Mouse (Mus musculus) kidney, embryonic 14.5 days (tissue): Measurements from ENCODE around the gene 6030458C11Rik. TPM values are rescaled to one million over a fixed set of nuclear protein-coding genes. Genes with fewer than 3 reads are reported as not detected.

Source experiments
- ATAC-seq: fragments of 200-750 bp; cut with Nextera tagmentation; 2 replicates; pipeline ENCODE4 v1.8.0; 2017; ENCODE audit warnings: moderate number of reproducible peaks, mild to moderate bottlenecking, moderate TSS enrichment, moderate library complexity; ENCODE audit not compliant: low FRiP score, low TSS enrichment
- H3K27ac ChIP-seq: fragments of 300-500 bp; sonication (generic); 2 replicates; pipeline ENCODE4 v1.5.1; 2014; ENCODE audit warnings: low read depth, mild to moderate bottlenecking, low read length, moderate library complexity, mixed read lengths
- H3K27me3 ChIP-seq: fragments of 300-500 bp; sonication (generic); 2 replicates; pipeline ENCODE4 v1.6.1; 2014; ENCODE audit warnings: mild to moderate bottlenecking, low read length; ENCODE audit not compliant: control insufficient read depth, insufficient read depth
- H3K36me3 ChIP-seq: fragments of 300-500 bp; sonication (generic); 2 replicates; pipeline ENCODE4 v1.6.1; 2014; ENCODE audit warnings: low read length, mixed read lengths; ENCODE audit not compliant: control insufficient read depth, insufficient read depth
- H3K4me1 ChIP-seq: fragments of 300-500 bp; sonication (generic); 2 replicates; pipeline ENCODE4 v1.6.1; 2014; ENCODE audit warnings: low read length, mixed read lengths; ENCODE audit not compliant: control insufficient read depth, insufficient read depth
- H3K4me2 ChIP-seq: fragments of 300-500 bp; sonication (generic); replicated peaks from 2 replicates; pipeline ENCODE4 v1.6.1; 2014; ENCODE audit warnings: low read depth, mild to moderate bottlenecking, low read length
- H3K4me3 ChIP-seq: fragments of 300-500 bp; sonication (generic); 2 replicates; pipeline ENCODE4 v1.5.1; 2014; ENCODE audit warnings: mild to moderate bottlenecking, low read length
- H3K9ac ChIP-seq: fragments of 300-500 bp; sonication (generic); 2 replicates; pipeline ENCODE4 v1.6.1; 2014; ENCODE audit warnings: low read depth, mild to moderate bottlenecking, low read length, moderate library complexity
- H3K9me3 ChIP-seq: fragments of 300-500 bp; sonication (generic); 2 replicates; pipeline ENCODE4 v1.6.1; 2016; ENCODE audit warnings: low read length; ENCODE audit not compliant: control insufficient read depth
- WGBS: fragments of 180-500 bp; shearing (Covaris S2); extraction: QIAGEN DNeasy Blood & Tissue Kit; methylation state at CpG from one replicate; pipeline ENCODE4 v1.1.7; 2014; 5-methylcytosine and 5-hydroxymethylcytosine counted together
- polyA plus RNA-seq: library from polyadenylated mRNA; unstranded; fragments of >200 nt; fragmentation: Nextera tagmentation; extraction: Ambion mirVana; gene quantifications from 2 replicates; pipeline ENCODE4 v1.2.1, GENCODE M21; 2014

Gene 6030458C11Rik
- polyA plus RNA-seq, 1 experiment from 2014 or later, result 43.2 TPM

- H3K4me2 ChIP-seq, result no peak overlapping the region
- H3K27ac ChIP-seq, result no peak overlapping the region
- H3K9ac ChIP-seq, result no peak overlapping the region
- peaks cover 6% of the 10 kb centered on the region; the same call in 1 of the 2 replicates for H3K9me3 ChIP-seq
- ATAC-seq, result no peak
- no peaks in the 10 kb centered on the region for H3K36me3 ChIP-seq
- 63% methylated on average over 6 of the region's 6 CpGs for WGBS
- H3K27me3 ChIP-seq, result no peaks in the 10 kb centered on the region
- no peak overlapping the region for H3K4me3 ChIP-seq
- H3K4me1 ChIP-seq, result no peaks in the 10 kb centered on the region
Measured at GRCm38 (mm10) chr15:12781296-12781695, 43.2 kb downstream of the 6030458C11Rik start.

GRCm38 (mm10) chr15:12774149-12774753 is 50.2 kb downstream of the 6030458C11Rik start:
- Histone ChIP-seq H3K4me2 (no peak overlapping the region), H3K9ac (no peak overlapping the region), H3K4me3 (no peak overlapping the region), H3K27ac (no peak overlapping the region), H3K27me3 (no peaks in the 10 kb centered on the region), H3K4me1 (no peaks in the 10 kb centered on the region), H3K36me3 (no peaks in the 10 kb centered on the region), H3K9me3 (peaks cover 6% of the 10 kb centered on the region; the same call in 1 of the 2 replicates)
- 77% methylated on average over 11 of the region's 11 CpGs for WGBS
- ATAC-seq, result no peak

GRCm38 (mm10) chr15:12770958-12771357 is 53.5 kb downstream of the 6030458C11Rik start:
- no peak overlapping the region for H3K27ac ChIP-seq
- ATAC-seq, result no peak
- no peak overlapping the region for H3K9ac ChIP-seq
- H3K4me2 ChIP-seq, result no peak overlapping the region
- H3K27me3 ChIP-seq, result no peaks in the 10 kb centered on the region
- no peaks in the 10 kb centered on the region for H3K9me3 ChIP-seq
- no peak overlapping the region for H3K4me3 ChIP-seq
- WGBS, result 84% methylated on average over 7 of the region's 7 CpGs
- no peaks in the 10 kb centered on the region for H3K36me3 ChIP-seq
- H3K4me1 ChIP-seq, result no peaks in the 10 kb centered on the region

- H3K27me3 ChIP-seq, result no peaks in the 10 kb centered on the region
- H3K4me2 ChIP-seq, result no peak overlapping the region
- 68% methylated on average over 4 of the region's 4 CpGs for WGBS
- no peak overlapping the region for H3K4me3 ChIP-seq
- H3K27ac ChIP-seq, result no peak overlapping the region
- H3K9ac ChIP-seq, result no peak overlapping the region
- H3K36me3 ChIP-seq, result no peaks in the 10 kb centered on the region
- H3K4me1 ChIP-seq, result peaks cover 10% of the 10 kb centered on the region; the same call in 1 of the 2 replicates
- H3K9me3 ChIP-seq, result no peaks in the 10 kb centered on the region
- ATAC-seq, result no peak
Measured at GRCm38 (mm10) chr15:12766848-12767247, 57.6 kb downstream of the 6030458C11Rik start.

GRCm38 (mm10) chr15:12763147-12763546 is 61.3 kb downstream of the 6030458C11Rik start:
- no peaks in the 10 kb centered on the region for H3K27me3 ChIP-seq
- no peaks in the 10 kb centered on the region for H3K36me3 ChIP-seq
- H3K4me1 ChIP-seq, result peaks cover 10% of the 10 kb centered on the region; the same call in 1 of the 2 replicates
- no peak overlapping the region for H3K27ac ChIP-seq
- no peak overlapping the region for H3K4me2 ChIP-seq
- 32% methylated on average over 10 of the region's 10 CpGs for WGBS
- no peak overlapping the region for H3K4me3 ChIP-seq
- H3K9ac ChIP-seq, result no peak overlapping the region
- ATAC-seq, result peak; percentile 72
- no peaks in the 10 kb centered on the region for H3K9me3 ChIP-seq

GRCm38 (mm10) chr15:12762258-12762913 is 62.1 kb downstream of the 6030458C11Rik start:
- Histone ChIP-seq H3K27ac (no peak overlapping the region), H3K27me3 (no peaks in the 10 kb centered on the region), H3K4me1 (peaks cover 10% of the 10 kb centered on the region; the same call in 1 of the 2 replicates), H3K36me3 (no peaks in the 10 kb centered on the region), H3K9me3 (no peaks in the 10 kb centered on the region), H3K9ac (no peak overlapping the region), H3K4me3 (no peak overlapping the region), H3K4me2 (no peak overlapping the region)
- ATAC-seq, result peak; percentile 75
- 54% methylated on average over 11 of the region's 11 CpGs for WGBS

- H3K4me2 ChIP-seq, result no peak overlapping the region
- ATAC-seq, result no peak
- no peaks in the 10 kb centered on the region for H3K27me3 ChIP-seq
- H3K4me3 ChIP-seq, result no peak overlapping the region
- H3K9me3 ChIP-seq, result no peaks in the 10 kb centered on the region
- no peak overlapping the region for H3K9ac ChIP-seq
- WGBS, result 88% methylated on average over 6 of the region's 6 CpGs
- H3K36me3 ChIP-seq, result no peaks in the 10 kb centered on the region
- H3K4me1 ChIP-seq, result peaks cover 10% of the 10 kb centered on the region; the same call in 1 of the 2 replicates
- H3K27ac ChIP-seq, result no peak overlapping the region
Measured at GRCm38 (mm10) chr15:12760747-12761146, 63.7 kb downstream of the 6030458C11Rik start.

GRCm38 (mm10) chr15:12758461-12758860 is 66.0 kb downstream of the 6030458C11Rik start:
- 52% methylated on average over 5 of the region's 5 CpGs for WGBS
- no peaks in the 10 kb centered on the region for H3K9me3 ChIP-seq

More at GRCm38 (mm10) chr15:12758461-12758860, 66.0 kb downstream of the 6030458C11Rik start:
- no peak overlapping the region for H3K9ac ChIP-seq
- H3K4me3 ChIP-seq, result no peak overlapping the region
- H3K36me3 ChIP-seq, result no peaks in the 10 kb centered on the region
- H3K4me2 ChIP-seq, result no peak overlapping the region
- no peak for ATAC-seq
- H3K4me1 ChIP-seq, result peaks cover 10% of the 10 kb centered on the region; the same call in 1 of the 2 replicates
- H3K27ac ChIP-seq, result no peak overlapping the region
- no peaks in the 10 kb centered on the region for H3K27me3 ChIP-seq
